Mouse (Mus musculus) A20 (cell line): Measurements from ENCODE around the gene Gprasp1.
A peak's percentile ranks its signal among the peaks of the same experiment; 100 is the strongest.
"Not testable (repeated sequence)": the region's sequence is repeated elsewhere in the genome, so short reads cannot be mapped to it uniquely, and the experiment has no call there.

ENCODE experiments used
- DNase-seq: peaks from one replicate; pipeline ENCODE4 v3.0.0-alpha.2; 2011; ENCODE audit warnings: low read depth, low spot score

Gene Gprasp1

GRCm38 (mm10) chrX:135835896-135836295 is 93.4 kb downstream of the Gprasp1 start:
- DNase-seq = not testable (repeated sequence)

GRCm38 (mm10) chrX:135837896-135838295 is 95.4 kb downstream of the Gprasp1 start:
- DNase-seq = no peak

- DNase-seq = not testable (repeated sequence)
These were observed 96.2 kb downstream of the Gprasp1 start, which contains the start of gene Gprasp2 for GRCm38 (mm10) chrX:135838521-135839360. TSS of gene Gprasp2 (plus strand) at chrX:135839034.

- DNase-seq = peak; percentile 8
These were observed 97.2 kb downstream of the Gprasp1 start for GRCm38 (mm10) chrX:135839397-135840391.
